Mouse (Mus musculus) limb, embryonic 14.5 days (tissue): ENCODE results near the gene Plekho2. TPM values are rescaled to one million over a fixed set of nuclear protein-coding genes. Genes with fewer than 3 reads are reported as not detected.

Source experiments
- ATAC-seq: fragments of 200-750 bp; cut with Nextera tagmentation; 2 replicates; pipeline ENCODE4 v1.8.0; 2017; ENCODE audit warnings: low read depth, moderate number of reproducible peaks, moderate TSS enrichment; ENCODE audit not compliant: low FRiP score
- DNase-seq: peaks from one replicate; pipeline ENCODE4 v3.0.0-alpha.2; 2015; ENCODE audit warnings: low spot score
- H3K27ac ChIP-seq: fragments of 300-500 bp; sonication (generic); replicated peaks from 2 replicates; pipeline ENCODE4 v1.5.1; 2014; ENCODE audit warnings: low read depth, mild to moderate bottlenecking, low read length, moderate library complexity, mixed read lengths
- H3K27me3 ChIP-seq: fragments of 300-500 bp; sonication (generic); 2 replicates; pipeline ENCODE4 v1.6.1; 2014; ENCODE audit warnings: low read length, mixed read lengths; ENCODE audit not compliant: control insufficient read depth, insufficient read depth
- H3K36me3 ChIP-seq: fragments of 300-500 bp; sonication (generic); 2 replicates; pipeline ENCODE4 v1.6.1; 2014; ENCODE audit warnings: mild to moderate bottlenecking, low read length, moderate library complexity, mixed read lengths; ENCODE audit not compliant: control insufficient read depth, insufficient read depth
- H3K4me1 ChIP-seq: fragments of 300-500 bp; sonication (generic); 2 replicates; pipeline ENCODE4 v1.6.1; 2014; ENCODE audit warnings: antibody characterized with exemption, low read length, mixed read lengths; ENCODE audit not compliant: control insufficient read depth, insufficient read depth
- H3K4me2 ChIP-seq: fragments of 300-500 bp; sonication (generic); replicated peaks from 2 replicates; pipeline ENCODE4 v1.6.1; 2014; ENCODE audit warnings: low read depth, mild to moderate bottlenecking, low read length, moderate library complexity; ENCODE audit not compliant: severe bottlenecking
- H3K4me3 ChIP-seq: fragments of 300-500 bp; sonication (generic); replicated peaks from 2 replicates; pipeline ENCODE4 v1.5.1; 2014; ENCODE audit warnings: low read length
- H3K9ac ChIP-seq: fragments of 300-500 bp; sonication (generic); 2 replicates; pipeline ENCODE4 v1.6.1; 2014; ENCODE audit warnings: mild to moderate bottlenecking, low read depth, low read length, moderate library complexity; ENCODE audit not compliant: severe bottlenecking
- H3K9me3 ChIP-seq: fragments of 300-500 bp; sonication (generic); 2 replicates; pipeline ENCODE4 v1.6.1; 2016; ENCODE audit warnings: low read length; ENCODE audit not compliant: control insufficient read depth
- POLR2A ChIP-seq: fragments of 200-500 bp; IDR thresholded peaks from 2 replicates; pipeline ENCODE4 v1.8.0; 2012; ENCODE audit warnings: inconsistent platforms, mild to moderate bottlenecking, moderate library complexity, borderline replicate concordance; ENCODE audit not compliant: insufficient read depth, insufficient read length; ENCODE audit errors: extremely low read depth
- WGBS: fragments of 180-500 bp; shearing (Covaris S2); extraction: QIAGEN DNeasy Blood & Tissue Kit; methylation state at CpG from one replicate; pipeline ENCODE4 v1.1.7; 2014; 5-methylcytosine and 5-hydroxymethylcytosine counted together
- polyA plus RNA-seq, 2 experiments: library from polyadenylated mRNA; depleted of rRNA in 1 of 2; stranded (reverse) in 1 of 2; unstranded in 1 of 2; fragments of >200 nt; fragmentation: Nextera tagmentation in 1 of 2; extraction: Ambion mirVana in 1 of 2; gene quantifications; 2 replicates each; pipeline versions ENCODE4 v1.2.1 to v1.2.3; 2012 to 2014

Plekho2 gene
- polyA plus RNA-seq, 2 experiments = 14.2 to 14.7 TPM

DNA sequence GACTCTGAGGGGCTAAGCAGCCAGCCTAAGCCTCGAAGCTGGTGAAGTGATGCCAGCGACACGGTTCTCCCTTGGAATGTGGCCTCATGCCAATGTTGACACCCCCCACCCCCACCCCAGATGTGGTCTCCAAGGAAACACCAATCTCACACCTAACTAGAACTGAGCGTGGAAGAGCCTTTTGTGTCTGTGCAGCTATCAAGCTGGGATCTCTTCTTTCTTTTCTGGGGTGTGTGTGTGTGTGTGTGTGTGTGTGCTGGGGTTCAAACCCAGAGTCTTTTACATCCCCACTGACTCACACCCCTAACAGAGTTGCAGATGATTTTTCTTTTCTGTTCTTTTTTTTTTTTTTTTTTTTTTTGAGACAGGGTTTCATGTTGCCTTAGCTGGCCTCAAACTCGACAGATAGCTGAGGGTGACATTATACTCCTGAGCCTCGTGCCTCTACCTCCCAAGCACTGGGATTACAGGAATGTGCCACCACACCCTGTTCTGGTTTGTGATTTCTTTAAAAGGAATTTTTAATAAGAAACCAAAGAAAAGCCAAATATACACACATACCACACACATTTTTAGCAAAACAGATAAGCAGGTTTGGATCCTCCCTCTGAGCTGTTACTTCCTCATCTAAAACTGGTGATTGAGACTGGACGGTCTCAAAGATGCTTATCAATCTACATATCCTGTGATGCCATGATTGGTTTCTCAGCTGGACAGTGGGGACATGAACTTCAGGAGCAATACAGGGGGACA is 29.6 kb downstream of the Plekho2 start:
- H3K27ac ChIP-seq = peak overlapping the region; percentile 90
- H3K9ac ChIP-seq = no peak overlapping the region
- no peak for DNase-seq
- peaks cover 5% of the 10 kb centered on the region; the same call in 1 of the 2 replicates for H3K36me3 ChIP-seq
- H3K4me3 ChIP-seq = no peak overlapping the region
- H3K9me3 ChIP-seq = no peaks in the 10 kb centered on the region
- 30% methylated on average over 7 of the region's 7 CpGs for WGBS
- H3K4me2 ChIP-seq = no peak overlapping the region
- H3K27me3 ChIP-seq = no peaks in the 10 kb centered on the region
- no peak for ATAC-seq
- H3K4me1 ChIP-seq = peaks cover 34% of the 10 kb centered on the region
- TF ChIP-seq POLR2A = no peak

DNA sequence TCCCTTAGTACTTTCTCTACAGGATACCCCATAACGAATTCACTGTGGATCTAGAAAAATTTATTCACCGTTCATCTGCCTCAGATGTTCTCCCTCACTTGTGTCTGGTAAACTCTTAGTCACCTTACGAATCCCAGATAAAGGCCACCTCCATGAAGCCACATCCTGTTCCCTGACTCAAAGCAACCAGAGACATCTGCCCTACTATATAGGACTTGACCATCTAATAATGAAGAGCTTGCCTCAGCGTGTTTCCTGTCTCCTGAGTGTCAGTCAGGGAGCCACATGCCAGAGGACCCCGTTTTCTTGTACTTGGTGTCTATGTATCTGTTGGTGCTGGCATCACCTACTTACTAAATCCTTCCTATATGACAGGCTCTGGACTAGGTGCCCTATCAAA is 30.2 kb downstream of the Plekho2 start:
- peaks cover 5% of the 10 kb centered on the region; the same call in 1 of the 2 replicates for H3K36me3 ChIP-seq
- H3K4me2 ChIP-seq = no peak overlapping the region
- H3K9ac ChIP-seq = no peak overlapping the region
- DNase-seq (no peak), ATAC-seq (no peak)
- H3K4me3 ChIP-seq = no peak overlapping the region
- H3K4me1 ChIP-seq = peaks cover 30% of the 10 kb centered on the region
- H3K27ac ChIP-seq = no peak overlapping the region
- WGBS = 83% methylated on average over 5 of the region's 5 CpGs
- no peaks in the 10 kb centered on the region for H3K27me3 ChIP-seq
- H3K9me3 ChIP-seq = no peaks in the 10 kb centered on the region
- TF ChIP-seq POLR2A = no peak

DNA sequence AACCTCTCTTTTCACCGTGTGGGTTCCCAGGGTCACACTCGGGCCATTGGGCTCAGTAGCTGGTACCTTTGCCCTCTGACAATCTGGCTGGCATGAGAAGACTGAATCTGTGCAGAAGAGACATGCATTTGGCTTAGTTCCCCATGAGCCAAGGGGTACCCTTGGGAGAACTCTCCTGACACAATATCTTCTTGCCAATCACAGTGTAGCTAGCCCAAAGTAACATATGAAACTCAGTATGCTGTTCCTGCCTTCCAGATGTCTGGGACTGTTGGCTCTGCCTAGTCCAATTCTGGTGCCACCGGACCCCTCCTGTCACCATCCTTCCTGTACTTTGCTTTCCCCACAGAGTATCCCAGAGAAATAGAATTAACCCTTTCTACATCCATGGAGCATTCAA is 30.7 kb downstream of the Plekho2 start:
- Histone ChIP-seq H3K4me2 (no peak overlapping the region), H3K9ac (no peak overlapping the region), H3K9me3 (no peaks in the 10 kb centered on the region), H3K36me3 (peaks cover 2% of the 10 kb centered on the region; the same call in 1 of the 2 replicates), H3K27me3 (no peaks in the 10 kb centered on the region), H3K4me1 (peaks cover 29% of the 10 kb centered on the region), H3K4me3 (no peak overlapping the region), H3K27ac (no peak overlapping the region)
- DNase-seq = no peak
- WGBS = 83% methylated on average over 3 of the region's 3 CpGs
- TF ChIP-seq POLR2A = no peak
- no peak for ATAC-seq

DNA sequence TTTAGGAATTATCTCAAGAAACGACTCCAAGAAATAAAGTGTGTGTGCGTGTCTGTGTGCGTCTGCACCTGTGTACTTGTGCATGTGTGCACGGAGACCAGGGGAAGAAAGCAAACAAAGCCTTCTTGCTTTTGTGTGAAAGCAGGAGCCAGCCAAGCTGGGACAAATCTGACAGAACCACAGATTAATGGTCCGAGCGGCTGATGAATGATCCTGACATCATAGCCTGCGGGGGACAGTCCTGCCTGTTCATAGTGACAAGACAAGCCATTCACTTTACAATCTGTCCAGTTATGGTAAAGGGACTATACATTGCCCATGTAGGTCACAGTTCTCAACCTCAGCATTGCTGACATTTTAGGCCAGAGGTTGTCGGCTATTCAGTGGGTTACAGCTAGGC is 31.5 kb downstream of the Plekho2 start:
- TF ChIP-seq POLR2A = no peak
- H3K27ac ChIP-seq = no peak overlapping the region
- ATAC-seq = no peak

DNA sequence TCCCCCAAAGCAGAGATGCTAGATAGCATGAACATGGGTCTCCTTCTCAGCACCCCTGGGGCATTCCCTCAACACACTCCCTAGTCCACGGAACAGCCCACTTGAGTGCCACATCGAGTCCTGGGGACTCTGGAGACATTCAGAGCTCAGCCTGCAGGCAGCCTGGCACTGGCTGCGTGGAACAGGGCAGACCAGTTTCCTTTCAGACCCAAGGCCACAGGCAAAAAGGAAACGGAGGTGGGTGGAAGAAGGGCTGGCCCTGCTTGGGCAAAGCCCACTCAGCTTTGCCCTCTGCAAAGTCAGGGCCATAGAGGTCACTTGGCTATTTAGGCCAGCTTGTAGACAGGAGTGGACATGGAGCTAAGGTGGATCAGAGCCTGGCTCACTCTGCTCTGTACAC is 32.0 kb downstream of the Plekho2 start:
- Histone ChIP-seq H3K4me3 (no peak overlapping the region), H3K9me3 (no peaks in the 10 kb centered on the region), H3K4me2 (no peak overlapping the region), H3K9ac (no peak overlapping the region), H3K27ac (no peak overlapping the region), H3K4me1 (peaks cover 29% of the 10 kb centered on the region), H3K36me3 (no peaks in the 10 kb centered on the region), H3K27me3 (no peaks in the 10 kb centered on the region)
- DNase-seq (no peak), ATAC-seq (no peak)
- TF ChIP-seq POLR2A = no peak
- 61% methylated on average over 4 of the region's 4 CpGs for WGBS

More for the DNA sequence above, 31.5 kb downstream of the Plekho2 start:
- H3K4me1 ChIP-seq = peaks cover 29% of the 10 kb centered on the region
- DNase-seq = no peak
- no peaks in the 10 kb centered on the region for H3K9me3 ChIP-seq
- H3K4me3 ChIP-seq = no peak overlapping the region
- no peak overlapping the region for H3K4me2 ChIP-seq
- 80% methylated on average over 8 of the region's 8 CpGs for WGBS
- no peaks in the 10 kb centered on the region for H3K27me3 ChIP-seq
- H3K36me3 ChIP-seq = no peaks in the 10 kb centered on the region
- no peak overlapping the region for H3K9ac ChIP-seq
